Mouse (Mus musculus) limb, embryonic 11.5 days (tissue): ENCODE results near the gene Chit1. TPM values are rescaled to one million over a fixed set of nuclear protein-coding genes. Genes with fewer than 3 reads are reported as not detected.

ENCODE experiments used
- polyA plus RNA-seq: library from polyadenylated mRNA; unstranded; fragments of >200 nt; fragmentation: Nextera tagmentation; extraction: Ambion mirVana; gene quantifications from 2 replicates; pipeline ENCODE4 v1.2.1, GENCODE M21; 2014

Gene Chit1
- polyA plus RNA-seq, 1 experiment from 2014 or later, result not detected

Other genes with a start within 250 kb of the Chit1 start
- gene Optc, start 203.2 kb upstream of the Chit1 start, polyA plus RNA-seq, result 0.27 and 0.74 TPM in 2 replicates
- 1.5 TPM in 2 replicates for gene Prelp, start 189.8 kb upstream of the Chit1 start, polyA plus RNA-seq
- 2.9 and 4.5 TPM in 2 replicates for gene Fmod, start 74.0 kb upstream of the Chit1 start, polyA plus RNA-seq
- gene Btg2, start 32.1 kb upstream of the Chit1 start, polyA plus RNA-seq, result 21.3 and 22.1 TPM in 2 replicates
- 2.0 and 2.5 TPM in 2 replicates for gene Chil1, start 70.9 kb downstream of the Chit1 start, polyA plus RNA-seq
- 3.4 and 4.8 TPM in 2 replicates for gene Mybph, start 82.2 kb downstream of the Chit1 start, polyA plus RNA-seq
- 0.87 and 0.88 TPM in 2 replicates for gene Adora1, start 124.2 kb downstream of the Chit1 start, polyA plus RNA-seq
- 30.5 and 31.5 TPM in 2 replicates for gene Myog, start 178.7 kb downstream of the Chit1 start, polyA plus RNA-seq
- 2.3 and 3.4 TPM in 2 replicates for gene Ppfia4, start 221.7 kb downstream of the Chit1 start, polyA plus RNA-seq